Mouse (Mus musculus): Measurements from ENCODE around the gene Krt18. TPM values are rescaled to one million over a fixed set of nuclear protein-coding genes. Genes with fewer than 3 reads are reported as not detected.

The Krt18 gene
- total and polyA plus RNA-seq, 2 experiments from 2014 or later: 4.3 to 9.5 TPM

GRCm38 (mm10) chr15:102070476-102071467 lies 42.8 kb downstream of the Krt18 start:
- H3K4me1 ChIP-seq (ENCODE audit: insufficient read depth): peaks cover 14% of the 10 kb centered on the region
- H3K27ac ChIP-seq (ENCODE audit: low read depth, low read length): no peak overlapping the region
- DNase-seq (no peak), ATAC-seq (no peak)
- H3K9me3 ChIP-seq (ENCODE audit: low read length): no peaks in the 10 kb centered on the region
- TF ChIP-seq CTCF (IDR thresholded peaks at IDR 0.05; ENCODE audit: low read depth): no peak
- H3K4me3 ChIP-seq (ENCODE audit: low read depth, low read length): no peak overlapping the region
- H3K4me2 ChIP-seq (ENCODE audit: low read depth): no peak overlapping the region
- H3K36me3 ChIP-seq (ENCODE audit: insufficient read depth): no peaks in the 10 kb centered on the region
- H3K9ac ChIP-seq: no peak overlapping the region
- H3K27me3 ChIP-seq (ENCODE audit: insufficient read depth, low read length): no peaks in the 10 kb centered on the region; the same call in 1 of the 2 replicates
- 74% methylated on average over 13 of the region's 13 CpGs for WGBS

GRCm38 (mm10) chr15:102072963-102073558 lies 45.1 kb downstream of the Krt18 start:
- peak; percentile 10 for ATAC-seq
- Histone ChIP-seq H3K27me3 (ENCODE audit: insufficient read depth, low read length) (no peaks in the 10 kb centered on the region), H3K4me1 (ENCODE audit: insufficient read depth) (peaks cover 18% of the 10 kb centered on the region), H3K9me3 (ENCODE audit: low read length) (no peaks in the 10 kb centered on the region), H3K4me3 (ENCODE audit: low read depth, low read length) (peak overlapping the region; percentile 98), H3K9ac (peak overlapping the region; percentile 93), H3K36me3 (ENCODE audit: insufficient read depth) (no peaks in the 10 kb centered on the region), H3K27ac (ENCODE audit: low read depth, low read length) (peak overlapping the region; percentile 97), H3K4me2 (ENCODE audit: low read depth) (peak overlapping the region; percentile 77)
- DNase-seq: no peak
- 15% methylated on average over 6 of the region's 6 CpGs for WGBS
- no peak for TF ChIP-seq CTCF (IDR thresholded peaks at IDR 0.05; ENCODE audit: low read depth)

DNA sequence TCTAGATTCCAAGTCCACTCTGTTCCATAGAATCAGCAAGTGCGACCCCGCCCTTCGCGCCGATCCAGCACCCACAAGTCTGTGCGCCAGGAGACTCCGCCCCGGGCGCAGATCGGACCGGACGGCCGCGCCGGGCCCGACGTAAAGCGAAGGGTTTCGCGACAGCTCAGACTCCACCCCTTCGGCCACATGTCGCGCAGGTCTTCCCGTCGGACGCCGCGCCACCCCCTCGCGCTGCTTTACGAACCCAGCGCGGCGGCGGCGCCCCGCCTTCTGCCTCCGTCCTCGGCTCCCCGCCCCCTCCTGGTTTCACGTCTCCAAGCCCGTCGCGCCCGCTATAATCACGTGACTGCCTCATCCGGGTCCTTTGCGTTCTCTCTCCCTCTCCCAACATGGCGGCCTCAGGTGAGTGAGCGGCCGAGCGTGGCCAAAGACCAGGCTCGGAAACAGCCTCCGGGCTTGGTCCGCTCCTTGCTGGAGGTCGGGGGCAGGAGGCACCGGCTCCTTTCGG lies 45.6 kb downstream of the Krt18 start, which contains the start of gene Eif4b:
Gene Eif4b, plus strand, starts transcription at position 215 of the 511 bp plus-strand sequence.
- peak within 1 kb of the TSS; percentile 97 for H3K27ac ChIP-seq (ENCODE audit: low read depth, low read length)
- WGBS: under 1% methylated on average over 55 of the region's 58 CpGs

GRCm38 (mm10) chr15:102074070-102074731 lies 46.2 kb downstream of the Krt18 start:
- Histone ChIP-seq H3K36me3 (ENCODE audit: insufficient read depth) (no peaks in the 10 kb centered on the region), H3K27me3 (ENCODE audit: insufficient read depth, low read length) (no peaks in the 10 kb centered on the region), H3K4me3 (ENCODE audit: low read depth, low read length) (peak overlapping the region; percentile 98), H3K9ac (peak overlapping the region; percentile 93), H3K4me2 (ENCODE audit: low read depth) (peak overlapping the region; percentile 77), H3K4me1 (ENCODE audit: insufficient read depth) (peaks cover 18% of the 10 kb centered on the region), H3K9me3 (ENCODE audit: low read length) (no peaks in the 10 kb centered on the region), H3K27ac (ENCODE audit: low read depth, low read length) (peak overlapping the region; percentile 97)
- ATAC-seq (peak; percentile 53), DNase-seq (peak; percentile 79)
- WGBS: under 1% methylated on average over 55 of the region's 57 CpGs
- no peak for TF ChIP-seq CTCF (IDR thresholded peaks at IDR 0.05; ENCODE audit: low read depth)

More for the DNA sequence above, 45.6 kb downstream of the Krt18 start, which contains the start of gene Eif4b:
- ATAC-seq (peak; percentile 94), DNase-seq (peak; percentile 99)
- no peaks in the 10 kb centered on the region for H3K27me3 ChIP-seq (ENCODE audit: insufficient read depth, low read length)
- peak within 1 kb of the TSS; percentile 98 for H3K4me3 ChIP-seq (ENCODE audit: low read depth, low read length)
- H3K4me1 ChIP-seq (ENCODE audit: insufficient read depth): peaks cover 18% of the 10 kb centered on the region
- H3K4me2 ChIP-seq (ENCODE audit: low read depth): peak within 1 kb of the TSS; percentile 77
- H3K9ac ChIP-seq: peak within 1 kb of the TSS; percentile 93
- no peaks in the 10 kb centered on the region for H3K36me3 ChIP-seq (ENCODE audit: insufficient read depth)
- H3K9me3 ChIP-seq (ENCODE audit: low read length): no peaks in the 10 kb centered on the region
- TF ChIP-seq CTCF (IDR thresholded peaks at IDR 0.05; ENCODE audit: low read depth): peak; percentile 44

DNA sequence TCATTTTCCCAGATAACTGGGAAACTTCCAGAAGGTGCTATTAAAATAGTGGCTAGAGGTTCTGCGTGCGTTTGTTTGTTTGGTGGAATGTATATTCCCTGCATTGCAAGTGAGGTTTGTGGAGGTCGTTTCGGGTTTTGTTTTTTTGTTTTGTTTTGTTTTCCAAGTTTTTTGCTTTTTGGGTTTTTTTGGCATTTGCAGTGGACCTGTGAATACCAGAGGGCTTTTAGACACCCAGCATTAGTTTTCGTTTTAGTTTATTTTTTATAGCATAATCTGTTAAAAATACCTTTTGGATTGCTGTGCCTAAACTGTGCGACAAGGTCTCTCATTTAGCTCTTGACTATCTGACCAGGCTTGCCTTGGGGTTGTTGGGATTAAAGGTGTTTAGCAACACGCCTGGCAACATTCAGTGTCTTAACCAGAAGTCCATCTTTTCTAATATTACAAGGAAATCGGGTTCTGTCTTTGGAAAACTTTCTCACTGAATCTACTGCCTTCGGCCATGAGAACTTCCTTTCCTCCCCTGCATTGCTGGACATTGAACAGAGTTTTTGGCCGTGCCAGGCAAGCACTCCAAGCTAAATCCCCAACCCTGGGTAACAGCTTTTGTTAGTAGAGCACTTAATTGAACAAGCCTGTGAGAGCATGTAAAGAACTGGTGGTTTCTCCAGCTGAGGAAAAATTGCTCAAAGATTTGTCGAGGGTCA lies 47.1 kb downstream of the Krt18 start:
- Histone ChIP-seq H3K27me3 (ENCODE audit: insufficient read depth, low read length) (no peaks in the 10 kb centered on the region), H3K36me3 (ENCODE audit: insufficient read depth) (no peaks in the 10 kb centered on the region), H3K4me1 (ENCODE audit: insufficient read depth) (peaks cover 18% of the 10 kb centered on the region), H3K4me2 (ENCODE audit: low read depth) (peak overlapping the region; percentile 77), H3K9ac (peak overlapping the region; percentile 93), H3K9me3 (ENCODE audit: low read length) (no peaks in the 10 kb centered on the region), H3K4me3 (ENCODE audit: low read depth, low read length) (peak overlapping the region; percentile 98), H3K27ac (ENCODE audit: low read depth, low read length) (0 out of 2 replicates have a peak overlapping the region, but pooled peaks have one; percentile 97)
- no peak for TF ChIP-seq CTCF (IDR thresholded peaks at IDR 0.05; ENCODE audit: low read depth)
- ATAC-seq (no peak), DNase-seq (no peak)
- 10% methylated on average over 11 of the region's 11 CpGs for WGBS

DNA sequence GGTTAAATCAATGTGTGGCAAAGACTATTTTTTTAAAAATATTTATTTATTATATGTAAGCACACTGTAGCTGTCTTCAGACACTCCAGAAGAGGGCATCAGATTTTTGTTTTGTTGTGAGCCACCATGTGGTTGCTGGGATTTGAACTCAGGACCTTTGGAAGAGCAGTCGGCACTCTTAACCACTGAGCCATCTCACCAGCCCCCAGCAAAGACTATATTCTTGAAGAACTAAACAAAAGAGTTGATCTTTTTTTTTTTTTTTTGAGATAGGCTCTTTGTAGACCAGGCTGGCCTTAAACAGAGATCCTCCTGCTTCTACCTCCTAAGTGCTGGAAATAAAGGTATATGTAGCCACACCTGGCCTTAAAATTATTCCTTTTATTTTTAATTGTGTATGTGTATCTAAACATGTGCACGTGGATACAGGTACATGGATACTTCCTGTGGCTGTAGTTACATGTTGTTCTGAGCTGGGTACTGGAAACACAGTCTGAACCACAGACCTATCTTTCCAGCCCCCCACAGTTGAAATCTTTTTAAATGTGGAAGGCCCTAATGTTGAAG lies 49.2 kb downstream of the Krt18 start:
- Histone ChIP-seq H3K9me3 (ENCODE audit: low read length) (no peaks in the 10 kb centered on the region), H3K36me3 (ENCODE audit: insufficient read depth) (peaks cover 5% of the 10 kb centered on the region; the same call in 1 of the 2 replicates), H3K4me3 (ENCODE audit: low read depth, low read length) (no peak overlapping the region), H3K27ac (ENCODE audit: low read depth, low read length) (no peak overlapping the region), H3K9ac (no peak overlapping the region), H3K4me1 (ENCODE audit: insufficient read depth) (peaks cover 18% of the 10 kb centered on the region), H3K27me3 (ENCODE audit: insufficient read depth, low read length) (no peaks in the 10 kb centered on the region), H3K4me2 (ENCODE audit: low read depth) (no peak overlapping the region)
- no peak for DNase-seq
- 85% methylated on average over 2 of the region's 2 CpGs for WGBS
- ATAC-seq: no peak
- TF ChIP-seq CTCF (IDR thresholded peaks at IDR 0.05; ENCODE audit: low read depth): no peak

All from forebrain, postnatal 0 days (tissue).